Mouse (Mus musculus) bone marrow, adult 2 months (tissue): ENCODE measurements around the gene Actr1b.

ENCODE experiments used
- CTCF ChIP-seq: fragments of 200-500 bp; IDR thresholded peaks from 2 replicates; pipeline ENCODE4 v1.5.1; 2011; ENCODE audit warnings: low read length, control low read depth; ENCODE audit not compliant: control insufficient read depth, insufficient read depth
- POLR2A ChIP-seq: fragments of 200-500 bp; IDR thresholded peaks from 2 replicates; pipeline ENCODE4 v1.6.1; 2011; ENCODE audit warnings: low read depth, mild to moderate bottlenecking, control low read depth, low read length, borderline replicate concordance; ENCODE audit not compliant: control insufficient read depth

DNA sequence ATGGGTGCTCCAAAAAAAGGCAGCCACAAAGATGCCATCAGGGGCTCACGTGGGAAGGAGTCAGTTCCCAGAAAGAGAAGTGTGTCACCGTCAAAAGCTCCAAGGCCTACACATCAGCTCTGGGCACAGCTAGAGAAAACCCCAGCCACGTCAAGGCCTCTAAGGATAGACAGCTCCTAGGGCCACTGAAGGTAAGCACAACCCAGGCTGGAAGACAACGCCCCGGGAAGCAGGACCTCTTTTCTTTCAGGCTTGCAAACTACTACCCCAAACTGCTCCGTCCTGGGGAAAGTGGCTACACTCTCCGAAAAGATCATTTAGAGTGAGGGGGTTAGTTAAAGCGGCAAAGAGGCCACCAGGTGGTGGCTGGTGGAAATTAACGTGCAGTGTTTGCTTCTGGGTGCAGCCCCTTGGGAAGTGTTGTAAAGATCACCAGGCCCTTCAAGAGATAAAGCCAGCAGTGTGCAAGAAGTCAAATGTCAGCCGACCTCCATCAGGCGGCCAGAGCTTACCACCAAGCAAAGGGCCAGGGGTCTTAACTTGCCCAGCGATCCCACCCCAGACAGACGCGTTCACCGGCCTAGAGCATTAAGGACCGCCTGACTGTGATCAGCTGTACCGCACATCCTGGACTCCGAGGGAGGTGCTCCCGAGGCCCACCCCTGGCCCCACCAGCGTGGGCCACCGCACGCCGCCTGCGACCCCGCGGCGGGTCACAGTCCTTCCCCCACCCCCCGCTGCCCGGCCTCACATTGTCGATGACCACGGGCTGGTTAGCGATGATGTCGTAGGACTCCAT, 5.0 kb downstream of the Actr1b start:
- no peak for TF ChIP-seq POLR2A
- TF ChIP-seq CTCF = 0 out of 2 replicates have a peak, but pooled peaks have one; percentile 4
